Mouse (Mus musculus): ENCODE results near the gene Farsa.
"Not testable (repeated sequence)": the region's sequence is repeated elsewhere in the genome, so short reads cannot be mapped to it uniquely, and the experiment has no call there.

Gene Farsa

DNA sequence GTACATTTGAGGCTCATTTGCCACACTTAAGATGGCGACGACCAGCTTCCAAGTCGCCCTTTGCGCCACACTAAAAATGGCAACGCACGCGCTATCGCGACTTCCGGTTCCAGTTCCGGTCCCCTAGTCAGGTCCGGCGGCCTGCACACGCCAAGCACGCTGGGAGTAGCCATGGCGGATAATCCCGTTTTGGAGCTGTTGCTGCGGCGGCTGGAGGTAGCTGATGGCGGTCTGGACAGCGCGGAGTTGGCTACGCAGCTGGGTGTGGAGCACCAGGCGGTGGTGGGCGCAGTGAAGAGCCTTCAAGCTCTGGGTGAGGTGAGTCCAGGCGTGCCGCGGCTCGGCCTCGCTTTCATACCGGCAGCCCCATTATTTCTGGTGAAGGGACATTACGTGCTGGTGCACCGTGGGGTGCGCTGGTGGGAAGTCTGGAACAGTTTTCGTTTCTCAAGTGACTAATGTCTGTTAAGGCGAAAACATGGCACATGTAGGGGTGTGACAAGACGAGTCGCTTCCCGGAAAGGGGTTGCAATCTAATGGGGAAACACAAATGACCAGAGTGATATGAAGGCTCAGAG is at the start of gene Farsa:
TSS of gene Farsa (plus strand) at position 126 of the 578 bp plus-strand sequence.
- peak; percentile 92 for DNase-seq

DNA sequence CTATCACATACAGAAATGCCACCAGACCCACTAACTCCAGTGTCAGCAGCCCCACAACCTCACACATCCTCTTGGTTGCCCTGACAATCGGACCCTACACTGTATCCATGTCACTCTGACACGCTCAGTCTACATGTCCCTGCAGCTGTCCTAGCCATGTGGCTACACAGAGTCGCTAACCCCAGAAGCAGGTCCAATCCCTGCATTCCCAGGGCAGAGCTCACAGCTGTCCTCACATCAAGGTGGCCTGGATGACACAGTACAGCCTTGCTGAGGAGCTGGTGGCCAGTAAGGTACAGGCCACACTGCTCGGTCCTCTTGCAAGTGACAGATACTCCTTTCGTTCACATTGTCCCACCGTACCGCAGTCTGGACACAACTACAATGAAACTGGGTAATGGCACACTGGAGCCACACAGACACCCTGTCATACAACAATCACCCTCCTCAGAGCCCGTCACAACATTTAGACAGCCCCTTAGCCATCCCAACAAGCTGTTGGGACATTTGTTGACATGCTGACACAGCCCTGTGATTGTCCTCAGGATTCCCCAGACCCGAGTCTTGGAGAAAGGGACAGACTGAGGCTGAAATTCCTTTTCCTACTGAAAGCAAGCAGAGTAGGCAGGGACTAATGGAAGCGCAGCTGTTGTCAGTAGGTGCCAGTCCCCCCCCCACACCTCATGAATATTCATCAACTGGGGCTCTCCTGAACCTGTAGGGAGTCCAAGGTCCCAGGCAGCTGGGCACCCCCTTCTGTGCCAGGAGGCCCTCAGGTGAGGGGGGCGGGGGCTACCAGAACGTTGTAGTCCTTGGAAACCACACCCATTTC is 47.5 kb upstream of the Farsa start:
- DNase-seq = no peak

DNA sequence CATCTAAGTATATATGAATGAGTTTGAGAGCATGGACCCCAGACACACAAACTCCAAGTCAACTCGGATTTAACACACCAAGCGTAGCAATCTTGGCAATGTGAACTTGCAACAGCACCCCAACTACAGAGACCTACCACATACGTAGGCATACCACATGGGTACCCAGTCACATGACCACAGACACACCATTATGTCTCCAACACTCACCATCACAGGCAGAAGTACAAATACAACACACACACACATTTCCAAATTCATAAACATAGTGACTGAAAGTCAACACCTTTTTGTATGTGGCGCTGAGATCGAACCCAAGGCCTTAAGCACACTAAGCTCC is 46.9 kb upstream of the Farsa start:
- DNase-seq = no peak

DNA sequence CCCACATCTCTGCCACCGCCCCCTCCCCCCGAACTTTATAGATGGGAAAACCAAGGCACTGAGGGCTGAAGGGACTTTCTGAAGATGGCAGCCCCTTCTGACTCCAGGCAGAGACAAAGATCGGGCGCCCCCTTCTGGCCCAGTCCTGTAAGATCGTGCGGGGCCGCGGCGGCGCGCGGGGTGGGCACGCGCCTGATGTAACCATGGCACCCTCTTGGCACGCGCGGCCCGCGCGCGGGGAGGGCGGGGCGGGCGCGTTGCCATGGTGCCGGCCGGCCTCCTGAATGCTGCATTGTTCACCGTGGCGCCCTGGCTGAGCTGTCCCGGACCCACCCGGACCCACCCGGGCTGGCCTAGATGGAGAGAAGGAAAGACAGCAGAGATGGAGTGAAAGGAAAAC is 45.9 kb upstream of the Farsa start:
- DNase-seq = peak; percentile 96

DNA sequence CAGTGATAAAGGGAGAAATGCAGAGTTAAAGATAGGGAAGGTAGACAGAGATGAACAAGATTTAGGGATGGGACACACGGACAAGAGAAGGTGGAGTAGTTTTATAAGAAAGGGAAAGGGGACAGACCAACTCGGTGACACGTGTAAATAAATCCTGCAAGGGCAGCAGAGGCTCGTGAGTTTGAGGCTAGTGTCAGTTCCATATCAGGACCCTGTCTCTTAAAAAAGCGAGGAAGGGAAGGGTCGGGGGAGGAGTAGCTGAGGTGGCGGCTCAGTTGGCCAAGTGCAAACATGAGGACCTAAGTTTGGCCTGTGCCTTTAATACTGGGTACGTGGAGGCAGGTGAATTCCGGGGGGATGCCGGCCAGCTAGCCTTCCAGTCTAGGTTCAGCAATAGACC is 45.5 kb upstream of the Farsa start:
- no peak for DNase-seq

DNA sequence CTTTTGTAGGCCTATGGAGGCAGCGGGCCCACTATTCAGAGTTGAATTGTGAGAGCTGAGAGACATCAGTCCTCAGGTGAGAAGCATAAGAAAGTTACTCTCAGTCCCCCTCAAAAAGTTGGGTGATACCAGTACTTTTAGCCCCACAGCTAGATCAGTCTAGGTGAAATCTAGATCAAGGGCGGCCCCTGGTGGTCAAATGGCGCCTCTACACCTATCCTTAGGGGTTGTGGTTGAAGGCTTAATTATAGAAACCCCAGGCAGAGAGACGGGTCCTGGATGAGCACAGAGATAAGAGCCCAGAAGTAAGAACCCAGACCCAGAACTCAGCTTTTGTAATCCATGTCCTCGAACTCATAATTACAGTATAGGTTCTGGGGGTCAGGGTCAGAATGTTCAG is 43.7 kb upstream of the Farsa start:
- peak; percentile 76 for DNase-seq

DNA sequence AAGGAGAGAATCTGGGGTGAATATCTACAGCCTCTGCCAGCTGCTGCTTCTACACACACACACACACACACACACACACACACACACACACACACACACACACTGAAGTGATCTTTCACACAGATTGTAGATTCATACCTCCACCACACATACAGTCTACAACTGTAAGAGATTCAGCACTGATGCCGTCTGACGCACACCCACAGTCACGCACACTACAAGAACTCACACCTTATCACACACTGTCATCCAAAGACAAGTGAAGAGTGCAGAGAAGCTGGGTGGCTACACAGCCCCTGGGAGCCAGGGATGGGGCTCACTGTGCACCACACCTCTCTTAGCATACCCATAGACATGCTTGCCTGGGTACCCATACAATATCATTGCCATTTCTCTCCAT is 43.0 kb upstream of the Farsa start:
- DNase-seq = no peak

DNA sequence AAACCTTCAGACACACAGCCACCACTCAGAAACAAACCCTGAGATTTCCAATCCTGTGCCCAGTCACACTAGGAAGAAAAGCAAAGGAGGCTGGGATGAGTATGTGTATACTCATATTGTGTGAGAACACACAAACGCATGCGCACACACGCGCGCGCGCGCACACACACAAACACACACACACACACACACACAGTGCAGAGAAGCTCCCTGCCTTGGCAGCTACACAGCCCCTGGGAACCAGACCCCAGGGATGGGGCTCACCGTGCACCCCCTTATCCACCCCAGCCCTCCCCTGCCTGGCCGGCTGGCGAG is 42.6 kb upstream of the Farsa start:
- no peak for DNase-seq

DNA sequence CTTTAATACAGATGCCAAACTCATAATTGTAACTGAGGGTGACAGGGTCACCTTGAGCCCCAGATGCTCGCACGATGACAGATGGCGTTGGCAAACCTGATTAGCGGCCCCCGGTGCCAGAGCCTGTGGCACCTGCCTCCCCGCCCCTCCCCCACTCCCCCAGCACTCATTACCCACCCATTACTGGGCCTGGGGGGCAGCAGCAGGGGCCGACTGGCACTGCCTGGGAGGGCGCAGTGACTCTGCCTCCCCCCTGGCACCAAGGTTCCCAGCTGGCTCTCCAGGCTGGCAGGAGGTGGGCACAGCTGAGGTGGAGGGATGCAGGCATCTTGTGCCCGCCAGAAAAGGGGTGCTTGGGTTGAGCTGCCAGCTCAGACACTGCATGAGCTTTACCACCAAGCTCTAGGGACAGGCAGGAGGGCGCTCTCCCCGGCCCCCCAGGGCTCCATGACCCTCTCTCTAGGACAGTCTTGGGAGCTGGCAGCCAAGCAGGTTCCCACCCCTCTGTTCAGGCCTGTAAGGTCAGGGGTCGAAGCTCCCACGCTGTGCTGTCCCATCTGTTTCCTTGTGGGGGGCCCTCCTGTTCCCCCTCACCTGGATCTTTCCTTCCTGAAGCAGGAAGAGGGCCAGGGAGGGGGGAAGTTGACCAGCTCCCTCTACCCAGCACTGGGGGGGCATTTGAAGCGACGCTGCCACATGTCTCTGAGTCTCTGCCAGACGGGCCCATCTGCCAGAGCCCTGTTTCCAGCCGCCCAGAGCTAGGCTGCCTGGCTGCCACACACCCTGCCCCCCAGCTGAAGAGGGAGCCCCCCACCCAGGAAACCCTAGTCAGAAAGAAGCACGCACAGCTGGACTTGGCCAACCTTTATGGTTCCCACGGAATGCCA is 42.0 kb upstream of the Farsa start:
- DNase-seq = no peak

DNA sequence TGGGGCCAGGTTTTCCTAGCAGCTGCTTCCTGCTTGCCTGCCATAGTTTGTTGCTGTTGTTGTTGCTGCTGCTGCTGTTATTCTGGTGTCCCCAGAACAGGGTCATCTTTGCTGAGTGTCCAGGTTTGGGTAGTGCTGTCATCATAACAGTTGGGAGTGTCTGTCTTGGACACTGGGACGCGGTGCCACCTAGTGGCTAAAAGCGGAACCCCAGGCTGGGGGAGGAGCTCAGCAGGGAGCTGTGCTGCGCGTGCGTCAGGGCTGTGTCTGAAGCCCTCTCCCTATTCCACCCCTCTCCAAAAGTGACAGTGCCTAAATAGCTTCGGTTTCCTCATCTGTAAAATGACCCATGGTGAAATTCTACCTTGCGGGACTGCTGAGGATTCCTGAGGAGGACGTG is 41.2 kb upstream of the Farsa start:
- peak; percentile 94 for DNase-seq

DNA sequence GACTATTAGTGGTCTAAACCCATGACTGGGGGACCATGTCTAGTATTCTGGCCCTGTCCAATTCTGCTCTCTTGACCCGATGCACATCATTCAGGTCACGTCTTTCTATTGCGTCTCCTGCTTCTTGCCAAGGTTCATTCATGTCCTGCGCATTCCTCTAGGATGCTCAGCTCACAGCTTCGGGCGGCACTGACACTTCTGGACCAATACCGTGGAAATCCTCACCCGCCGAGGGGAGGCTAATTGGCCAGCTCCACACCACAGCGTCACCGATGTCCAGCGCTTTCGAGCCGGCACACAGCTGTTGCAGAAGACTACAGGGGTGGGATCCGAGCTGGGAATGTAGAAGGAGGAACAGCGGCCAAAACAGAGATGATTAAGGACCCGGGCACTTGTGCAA is 40.7 kb upstream of the Farsa start:
- DNase-seq = no peak

DNA sequence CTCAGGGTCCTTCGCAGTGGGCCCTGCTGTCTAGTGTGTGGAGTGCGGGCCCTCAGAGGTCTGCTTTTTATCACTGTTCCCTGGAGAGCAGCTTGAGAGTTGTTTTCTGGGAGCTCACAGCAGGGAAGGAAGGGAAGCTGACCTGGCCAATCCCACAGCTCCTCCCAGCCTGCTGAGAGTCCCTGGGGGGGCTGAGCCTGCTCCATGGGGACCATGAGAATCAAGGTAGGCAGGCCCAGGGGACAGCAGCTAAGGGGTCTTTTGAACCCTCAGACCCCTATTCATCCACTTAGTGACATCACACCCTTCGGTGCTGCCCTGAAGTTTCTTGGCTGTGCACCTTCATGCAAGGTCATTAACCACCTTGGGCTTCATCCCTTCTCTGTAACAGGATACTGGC is 34.1 kb upstream of the Farsa start, which contains the start of gene Dand5:
TSS of gene Dand5 (minus strand) at position 101 of the 400 bp plus-strand sequence.
- DNase-seq = no peak

DNA sequence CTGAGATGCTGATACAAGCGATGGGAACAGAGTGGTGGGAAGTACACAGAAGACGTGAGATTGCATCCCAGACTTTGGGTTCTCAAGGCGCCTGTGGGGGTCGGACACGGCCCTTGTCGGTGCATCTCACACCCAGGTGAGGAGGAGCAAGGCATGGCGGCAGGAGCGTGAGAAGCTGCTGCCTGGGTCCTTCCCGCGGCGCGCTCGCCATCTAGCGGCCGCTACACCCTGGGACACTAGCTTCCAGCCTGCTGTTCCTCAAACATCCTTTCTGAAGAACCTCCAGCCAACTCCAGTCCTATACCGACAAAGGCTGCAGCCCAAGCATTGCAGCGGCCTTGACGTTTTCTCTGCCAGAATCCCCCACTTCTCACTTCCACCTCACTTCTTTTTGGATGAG is 33.1 kb upstream of the Farsa start:
- peak; percentile 69 for DNase-seq

DNA sequence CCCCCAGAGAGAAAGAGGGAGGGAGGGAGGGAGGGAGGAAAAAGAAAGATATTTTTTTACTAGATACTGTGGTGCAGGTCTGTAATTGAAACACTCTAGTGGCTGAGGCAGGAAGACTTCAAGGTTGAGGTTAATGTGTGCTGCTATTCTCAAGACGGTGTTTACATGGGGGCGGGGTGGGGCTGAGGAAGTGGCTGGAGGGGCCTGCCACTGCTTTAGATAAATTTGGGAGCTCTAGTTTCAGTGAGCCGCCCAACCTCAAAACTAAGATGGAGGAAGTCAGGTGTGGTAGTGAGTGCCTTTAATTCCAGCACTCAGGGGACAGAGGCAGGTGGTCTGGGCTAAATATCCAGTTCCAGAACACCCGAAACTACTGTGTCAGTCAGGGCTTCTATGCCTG is 31.2 kb upstream of the Farsa start:
- no peak for DNase-seq

DNA sequence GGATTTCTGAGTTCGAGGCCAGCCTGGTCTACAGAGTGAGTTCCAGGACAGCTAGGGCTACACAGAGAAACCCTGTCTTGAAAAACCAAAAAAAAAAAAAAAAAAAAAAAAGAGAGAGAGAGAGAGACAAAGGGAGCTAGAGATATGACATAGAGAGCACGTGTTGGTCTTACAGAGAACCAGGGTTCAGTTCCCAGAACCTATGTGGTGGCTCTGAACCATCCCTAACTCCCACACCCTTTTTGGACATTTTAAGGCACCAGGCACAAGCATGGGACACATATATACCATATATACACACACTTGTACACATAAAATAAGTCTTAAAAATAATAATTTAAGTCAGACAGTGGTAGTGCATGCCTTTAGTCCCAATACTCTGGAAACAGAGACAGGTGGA is 30.3 kb upstream of the Farsa start:
- DNase-seq = not testable (repeated sequence)

DNA sequence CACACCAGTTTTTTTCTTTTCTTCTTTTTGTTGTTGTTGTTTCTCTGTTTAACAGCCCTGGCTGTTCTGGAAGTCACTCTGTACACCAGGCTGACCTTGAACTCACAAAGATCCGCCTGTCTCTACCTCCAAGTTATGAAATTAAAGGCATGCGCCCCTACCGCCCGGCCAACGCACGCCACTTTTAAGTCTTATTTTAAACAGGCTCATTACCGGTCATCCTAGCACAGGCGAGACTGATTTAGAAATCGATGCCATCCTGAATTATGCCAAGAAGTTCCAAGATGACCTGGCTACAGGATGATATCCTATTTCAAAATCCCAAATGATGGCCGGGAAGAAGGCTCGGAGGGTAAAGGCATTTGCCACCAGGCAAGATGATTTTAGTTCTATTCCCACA is 25.3 kb upstream of the Farsa start, which contains the start of gene Gadd45gip1:
TSS of gene Gadd45gip1 (plus strand) at position 33 of the 400 bp plus-strand sequence.
- DNase-seq = no peak

DNA sequence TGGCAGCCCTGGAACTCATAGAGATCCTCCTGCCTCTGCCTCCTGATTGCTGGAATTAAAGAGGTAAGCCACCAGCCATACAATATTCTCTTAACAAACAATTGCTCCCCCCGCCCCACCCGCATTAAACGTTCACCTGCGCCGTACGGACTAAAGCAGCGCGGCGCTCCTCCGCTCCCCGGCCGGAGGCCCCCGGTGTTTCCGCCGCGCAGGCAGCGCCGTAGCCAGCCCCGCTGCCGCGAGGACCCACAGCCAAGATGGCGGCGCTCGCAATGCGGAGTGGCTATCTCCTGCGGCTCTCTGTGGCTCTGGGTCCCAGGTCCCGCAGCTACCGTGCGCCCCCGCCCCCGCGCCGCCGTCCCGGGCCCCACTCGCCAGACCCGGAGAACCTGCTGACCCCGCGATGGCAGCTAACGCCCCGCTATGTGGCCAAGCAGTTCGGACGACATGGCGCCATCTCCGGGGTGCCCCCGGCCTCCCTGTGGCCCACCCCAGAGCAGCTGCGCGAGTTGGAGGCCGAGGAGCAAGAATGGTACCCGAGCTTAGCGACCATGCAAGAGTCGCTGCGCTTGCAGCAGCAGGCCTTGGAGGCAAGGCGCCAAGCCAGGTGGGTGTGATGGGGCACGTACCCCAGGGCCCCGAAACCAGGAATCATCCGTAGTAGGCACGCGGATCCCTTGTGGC is 24.6 kb upstream of the Farsa start:
- peak; percentile 86 for DNase-seq

DNA sequence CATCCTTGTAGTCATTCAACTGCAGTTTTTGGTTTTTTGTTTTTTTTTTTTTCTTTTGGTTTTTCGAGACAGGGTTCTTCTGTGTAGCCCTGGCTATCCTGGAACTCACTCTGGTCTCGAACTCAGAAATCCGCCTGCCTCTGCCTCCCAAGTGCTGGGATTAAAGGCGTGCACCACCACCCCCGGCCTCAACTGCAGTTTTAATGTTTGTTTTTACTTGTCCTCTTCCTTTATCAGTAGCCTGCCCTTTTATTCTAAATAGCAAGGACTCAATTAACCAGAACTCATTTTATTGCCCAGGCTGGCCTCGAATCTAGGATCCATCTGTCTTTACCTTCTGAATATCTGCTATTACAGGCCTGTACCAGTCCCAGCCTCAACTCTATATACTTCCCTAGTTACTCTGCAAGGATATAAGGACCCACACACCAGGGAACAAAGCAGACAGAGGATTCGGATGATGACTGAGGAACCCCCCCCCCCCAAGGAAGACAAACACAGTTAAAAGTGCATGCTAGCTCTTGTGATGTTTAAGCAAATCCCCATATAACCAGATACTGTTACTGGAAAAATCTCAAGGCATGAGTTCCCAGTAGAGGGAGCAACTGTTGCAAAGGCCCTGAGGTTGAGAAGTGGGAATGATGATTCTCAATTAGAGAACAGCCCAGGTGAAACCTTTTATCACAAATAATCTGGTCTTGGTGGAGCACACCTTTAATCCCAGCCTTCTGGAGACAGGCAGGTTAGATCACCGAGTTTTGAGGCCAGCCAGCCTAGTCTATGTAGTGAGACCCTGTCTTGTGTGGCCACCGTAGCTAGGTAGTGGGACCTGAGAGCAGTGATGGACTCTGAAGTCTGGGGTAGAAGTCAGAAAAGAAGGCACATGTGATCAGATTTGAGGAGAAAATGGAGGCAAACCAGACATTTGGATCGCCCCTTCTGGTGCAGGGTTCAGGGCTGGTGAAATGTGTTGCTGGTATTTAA is 23.7 kb upstream of the Farsa start:
- no peak for DNase-seq

DNA sequence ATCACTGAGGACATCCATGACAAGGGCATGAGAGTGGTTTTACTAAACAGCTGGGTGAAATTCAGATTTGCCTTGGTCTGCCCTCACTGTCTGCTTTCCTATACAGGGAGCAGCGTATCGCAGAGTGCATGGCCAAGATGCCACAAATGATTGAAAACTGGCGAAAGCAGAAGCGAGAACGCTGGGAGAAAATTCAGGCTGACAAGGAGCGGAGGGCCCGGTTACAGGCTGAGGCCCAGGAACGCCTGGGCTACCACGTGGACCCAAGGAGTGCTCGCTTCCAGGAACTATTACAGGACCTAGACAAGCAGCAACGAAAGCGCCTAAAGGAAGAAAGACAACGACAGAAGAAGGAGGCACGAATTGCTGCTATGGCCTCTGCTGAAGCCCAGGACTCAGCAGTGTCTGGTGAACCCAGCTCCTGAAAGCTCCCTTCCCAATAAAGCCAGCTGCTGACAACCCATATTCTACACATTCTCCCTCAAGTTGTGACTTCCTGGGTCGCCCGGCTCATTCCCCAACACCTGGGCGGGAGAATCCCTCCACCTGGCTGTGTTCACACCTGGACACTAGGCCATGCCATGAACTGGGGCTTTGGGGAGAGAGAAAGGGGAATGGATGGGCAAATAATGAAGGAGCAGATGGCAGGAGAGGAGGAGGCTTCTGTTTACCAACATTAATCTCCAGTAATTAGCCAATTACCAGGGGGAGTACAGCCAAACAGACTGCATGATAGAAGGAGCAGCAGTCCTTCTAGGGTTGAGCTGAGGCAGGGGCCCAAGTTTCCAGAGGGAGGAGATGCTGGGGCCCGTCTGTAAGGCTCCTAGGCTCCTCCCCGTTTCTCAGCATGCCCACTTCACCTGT is 22.6 kb upstream of the Farsa start:
- no peak for DNase-seq

DNA sequence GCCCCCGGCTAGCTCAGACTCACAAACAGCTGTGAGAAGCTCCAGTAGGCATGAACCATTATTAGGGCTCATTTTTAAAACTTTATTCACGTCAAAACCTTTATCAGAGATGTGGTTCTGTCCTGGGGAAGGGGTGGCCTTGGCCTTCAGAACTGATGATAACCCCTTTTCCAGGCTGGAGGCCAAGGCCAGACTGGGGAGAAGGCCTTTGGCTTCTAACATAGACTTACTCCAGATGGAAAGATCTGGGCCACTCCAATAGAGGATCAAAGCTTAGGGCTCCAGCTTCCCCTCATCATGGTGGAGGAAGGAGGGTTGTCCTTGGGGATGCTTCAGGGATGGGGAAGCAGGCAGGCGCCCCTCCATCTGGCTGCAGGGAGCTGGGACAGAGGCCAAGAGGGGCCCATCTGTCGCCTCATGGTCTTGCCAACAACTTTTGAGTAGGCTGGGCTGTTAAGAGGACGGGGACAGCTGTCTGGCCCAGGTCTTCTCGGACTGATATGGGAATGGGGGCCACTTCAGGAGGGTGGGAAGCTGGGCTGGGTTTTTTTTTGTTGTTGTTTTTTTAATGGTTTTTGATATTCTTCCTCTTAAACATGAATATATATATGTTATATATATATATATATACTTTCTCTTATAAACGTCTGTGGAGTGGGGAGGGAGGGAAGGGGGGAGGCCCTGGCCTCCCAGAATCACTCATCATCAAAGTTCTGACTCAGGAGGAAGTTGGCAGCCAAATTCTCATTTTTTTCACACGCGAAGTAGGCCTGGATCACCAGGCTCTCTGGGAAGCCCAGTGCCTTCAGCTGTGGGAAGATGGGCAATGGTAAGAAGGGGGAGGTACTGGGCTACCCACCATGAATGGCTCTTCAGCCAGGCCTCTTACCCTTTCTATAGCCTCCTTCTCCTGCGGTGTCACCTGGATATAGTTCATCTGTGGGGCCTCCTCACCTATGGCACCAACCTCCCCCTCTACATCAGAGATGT is 21.6 kb upstream of the Farsa start:
- peak; percentile 77 for DNase-seq

All from right cerebral cortex, postnatal 25 days (tissue).